Mouse (Mus musculus): ENCODE measurements around the gene Kank1.

Kank1 gene

GRCm38 (mm10) chr19:25253198-25253597 is 16.4 kb downstream of the Kank1 start:
- no peak for DNase-seq

GRCm38 (mm10) chr19:25253628-25254027 is 16.9 kb downstream of the Kank1 start:
- DNase-seq, result no peak

GRCm38 (mm10) chr19:25258321-25258720 is 21.5 kb downstream of the Kank1 start:
- DNase-seq, result no peak

GRCm38 (mm10) chr19:25266181-25266580 is 29.4 kb downstream of the Kank1 start:
- no peak for DNase-seq

- no peak for DNase-seq
These were observed 30.5 kb downstream of the Kank1 start for GRCm38 (mm10) chr19:25267247-25267646.

- DNase-seq, result peak; percentile 67
These were observed 31.8 kb downstream of the Kank1 start for GRCm38 (mm10) chr19:25268532-25268931.

- no peak for DNase-seq
These were observed 34.8 kb downstream of the Kank1 start for GRCm38 (mm10) chr19:25271591-25271990.

GRCm38 (mm10) chr19:25273179-25273578 is 36.4 kb downstream of the Kank1 start:
- no peak for DNase-seq

GRCm38 (mm10) chr19:25276600-25277395 is 40.0 kb downstream of the Kank1 start:
- DNase-seq, result no peak

GRCm38 (mm10) chr19:25277761-25278160 is 41.0 kb downstream of the Kank1 start:
- DNase-seq, result no peak

GRCm38 (mm10) chr19:25279603-25280002 is 42.8 kb downstream of the Kank1 start:
- no peak for DNase-seq

- no peak for DNase-seq
These were observed 46.9 kb downstream of the Kank1 start for GRCm38 (mm10) chr19:25283665-25284064.

- peak; percentile 51 for DNase-seq
These were observed 49.2 kb downstream of the Kank1 start for GRCm38 (mm10) chr19:25285756-25286538.

- no peak for DNase-seq
These were observed 54.3 kb downstream of the Kank1 start for GRCm38 (mm10) chr19:25290991-25291520.

- no peak for DNase-seq
These were observed 58.4 kb downstream of the Kank1 start for GRCm38 (mm10) chr19:25295207-25295606.

- DNase-seq, result no peak
These were observed 60.5 kb downstream of the Kank1 start for GRCm38 (mm10) chr19:25297269-25297668.

- DNase-seq, result no peak
These were observed 63.3 kb downstream of the Kank1 start for GRCm38 (mm10) chr19:25299852-25300670.

- no peak for DNase-seq
These were observed 64.4 kb downstream of the Kank1 start for GRCm38 (mm10) chr19:25301189-25301588.

- no peak for DNase-seq
These were observed 69.5 kb downstream of the Kank1 start for GRCm38 (mm10) chr19:25306277-25306676.

GRCm38 (mm10) chr19:25308156-25308555 is 71.4 kb downstream of the Kank1 start:
- DNase-seq, result no peak

- DNase-seq, result no peak
These were observed 72.0 kb downstream of the Kank1 start for GRCm38 (mm10) chr19:25308763-25309162.

- no peak for DNase-seq
These were observed 74.2 kb downstream of the Kank1 start for GRCm38 (mm10) chr19:25310989-25311388.

- DNase-seq, result no peak
These were observed 74.9 kb downstream of the Kank1 start for GRCm38 (mm10) chr19:25311626-25312025.

All from layer of hippocampus, adult 9-11 months (tissue).